Mouse (Mus musculus): ENCODE measurements around the gene Wwp2.
"Not testable (repeated sequence)": the region's sequence is repeated elsewhere in the genome, so short reads cannot be mapped to it uniquely, and the experiment has no call there.

Gene Wwp2

DNA sequence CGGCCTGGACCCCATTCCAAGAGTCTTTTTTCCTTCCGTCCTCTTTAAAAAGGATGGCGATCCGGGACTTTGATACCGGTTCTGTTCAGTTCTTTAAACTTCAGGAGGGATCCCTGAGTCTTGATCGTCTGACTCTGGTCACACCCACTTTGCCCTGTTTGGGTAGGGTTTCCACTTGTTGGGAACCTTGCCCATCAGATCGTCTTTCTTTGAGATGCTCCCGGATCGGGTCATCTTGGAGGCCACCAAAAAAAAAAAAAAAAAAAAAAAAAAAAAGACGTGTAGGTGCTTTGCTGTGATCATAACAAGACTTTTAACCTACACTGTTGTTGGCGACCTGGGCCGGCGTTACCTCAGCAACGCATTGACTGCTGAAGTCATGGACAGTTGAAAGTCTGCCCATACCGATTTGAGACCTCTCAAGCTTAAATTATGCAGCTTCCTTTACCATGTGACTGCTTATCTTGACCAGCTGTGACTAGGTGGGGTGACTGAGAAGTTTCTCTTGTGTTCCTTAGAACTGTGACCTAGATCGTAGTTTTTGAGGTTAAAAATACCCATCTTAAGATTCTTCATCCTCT, 766 bp downstream of the Wwp2 start:
- no peak for DNase-seq

- DNase-seq = no peak
Observed at GRCm38 (mm10) chr8:107437711-107438110, 1.5 kb downstream of the Wwp2 start.

GRCm38 (mm10) chr8:107439880-107440625, 3.9 kb downstream of the Wwp2 start:
- no peak for DNase-seq

GRCm38 (mm10) chr8:107444626-107445025, 8.5 kb downstream of the Wwp2 start:
- no peak for DNase-seq

DNA sequence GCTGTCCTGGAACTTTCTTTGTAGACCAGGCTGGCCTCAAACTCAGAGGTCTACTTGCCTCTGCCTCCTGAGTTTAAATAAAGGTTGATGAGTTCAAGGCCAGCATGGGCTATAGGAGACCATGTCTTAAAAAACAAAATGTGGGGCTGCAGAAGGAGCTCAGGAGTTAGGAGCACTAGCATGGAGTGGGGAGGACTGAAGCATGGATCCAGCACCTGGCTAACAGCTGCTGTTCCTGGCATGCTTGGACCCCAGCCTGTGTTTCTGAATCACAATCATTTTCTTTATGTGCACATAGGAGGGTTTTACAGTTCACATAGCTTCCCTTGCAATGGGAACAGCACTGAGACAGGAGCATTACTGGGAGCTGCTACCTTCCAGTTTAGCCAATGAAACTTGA, 11.5 kb downstream of the Wwp2 start:
- DNase-seq = no peak

- no peak for DNase-seq
Observed at GRCm38 (mm10) chr8:107448382-107448889, 12.3 kb downstream of the Wwp2 start.

DNA sequence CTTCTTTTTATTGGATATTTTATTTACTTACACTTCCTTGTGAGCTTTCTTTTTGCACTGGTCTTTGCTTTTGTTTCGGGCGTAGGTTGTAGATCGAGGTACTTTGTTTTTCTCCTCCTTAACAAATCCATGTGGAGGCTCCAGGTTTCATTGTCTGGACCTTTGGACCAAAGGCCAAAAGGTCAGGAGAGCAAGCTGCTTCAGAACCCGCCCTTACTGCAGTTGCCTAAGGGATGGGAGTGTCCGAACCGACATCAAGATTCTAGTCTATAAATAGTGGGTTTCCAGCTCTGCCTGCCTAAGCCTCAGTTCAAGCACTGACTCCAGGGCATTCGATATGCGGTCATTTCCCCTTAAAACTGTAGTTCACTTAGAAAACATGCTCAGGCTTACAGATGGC, 13.0 kb downstream of the Wwp2 start:
- no peak for DNase-seq

DNA sequence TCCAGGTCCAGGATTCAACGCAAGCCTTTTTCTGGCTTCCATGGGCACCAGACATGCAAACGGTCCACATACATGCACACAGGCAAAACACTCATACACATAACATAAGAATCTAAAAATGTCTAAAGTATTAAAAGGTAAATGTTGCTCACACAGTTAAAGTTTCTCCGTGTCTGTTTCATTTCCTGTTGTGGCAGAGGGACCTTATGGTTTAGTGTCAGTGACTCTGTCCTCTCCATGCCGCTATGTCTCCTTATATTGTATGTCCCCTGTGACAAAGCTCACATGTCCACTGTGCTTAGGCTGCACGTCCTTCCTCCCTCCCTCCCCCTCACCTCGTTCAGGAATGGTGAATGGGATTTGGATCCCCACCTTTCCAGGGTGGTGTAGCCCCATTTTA, 13.5 kb downstream of the Wwp2 start:
- DNase-seq = no peak

GRCm38 (mm10) chr8:107451414-107452066, 15.4 kb downstream of the Wwp2 start:
- no peak for DNase-seq

DNA sequence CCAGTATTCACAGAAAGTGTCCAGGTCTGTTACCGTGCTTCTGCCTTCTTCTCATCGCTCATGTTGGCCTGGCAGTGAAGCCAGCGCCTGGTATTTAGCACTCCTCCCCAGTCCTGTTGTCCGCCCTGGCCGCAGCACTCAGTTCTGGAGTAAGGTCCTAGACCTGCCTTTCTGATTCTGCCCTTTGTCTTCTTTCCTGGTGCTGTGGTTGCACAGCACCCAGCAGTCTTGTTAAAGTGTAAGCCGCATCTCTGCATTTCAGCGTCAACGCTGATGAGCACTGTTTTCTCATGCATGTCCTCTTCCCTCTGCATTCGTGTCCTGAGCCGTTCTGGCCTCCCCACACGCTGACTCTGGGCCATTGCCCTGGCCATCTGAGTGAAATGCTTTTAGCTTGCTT, 17.2 kb downstream of the Wwp2 start:
- no peak for DNase-seq

DNA sequence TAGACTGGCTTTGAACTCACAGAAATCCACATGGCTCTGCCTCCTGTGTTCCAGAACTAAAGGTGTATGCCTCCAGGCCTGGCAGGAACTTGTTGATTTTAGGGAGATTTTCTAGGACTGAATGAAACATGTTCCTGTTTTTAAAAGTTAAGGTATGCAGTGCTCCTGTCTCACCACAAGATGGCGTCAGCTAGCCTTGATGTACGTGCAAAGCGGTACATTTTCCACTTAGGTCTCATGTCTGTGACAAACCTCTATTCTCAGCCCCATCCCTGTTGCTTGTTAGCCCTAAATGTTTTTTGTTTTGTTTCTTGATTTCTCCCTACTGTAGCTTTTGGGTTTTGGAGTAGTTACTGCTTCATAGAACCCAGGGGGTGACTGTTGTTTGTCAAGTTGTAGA, 19.1 kb downstream of the Wwp2 start:
- peak in 1 of 2 experiments; percentile 30 for DNase-seq

DNA sequence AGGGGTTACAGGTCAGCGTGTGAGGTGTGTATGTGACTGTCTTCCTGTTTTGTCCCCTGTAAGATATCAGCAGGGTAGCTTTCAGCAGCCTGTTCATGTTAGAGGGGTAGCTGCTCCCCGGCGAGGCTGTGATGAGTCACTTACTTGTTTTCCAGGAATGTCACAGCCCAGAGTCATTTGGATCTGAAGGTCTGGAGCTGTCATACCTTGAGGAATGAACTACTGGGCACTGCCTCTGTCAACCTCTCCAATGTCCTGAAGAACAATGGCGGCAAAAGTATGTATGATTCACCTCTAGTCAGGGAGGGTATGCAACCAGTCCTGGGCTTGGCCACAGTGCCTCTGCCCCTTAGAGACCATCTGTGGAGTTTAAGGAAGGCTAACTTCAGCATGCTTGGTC, 21.6 kb downstream of the Wwp2 start:
- DNase-seq = no peak

DNA sequence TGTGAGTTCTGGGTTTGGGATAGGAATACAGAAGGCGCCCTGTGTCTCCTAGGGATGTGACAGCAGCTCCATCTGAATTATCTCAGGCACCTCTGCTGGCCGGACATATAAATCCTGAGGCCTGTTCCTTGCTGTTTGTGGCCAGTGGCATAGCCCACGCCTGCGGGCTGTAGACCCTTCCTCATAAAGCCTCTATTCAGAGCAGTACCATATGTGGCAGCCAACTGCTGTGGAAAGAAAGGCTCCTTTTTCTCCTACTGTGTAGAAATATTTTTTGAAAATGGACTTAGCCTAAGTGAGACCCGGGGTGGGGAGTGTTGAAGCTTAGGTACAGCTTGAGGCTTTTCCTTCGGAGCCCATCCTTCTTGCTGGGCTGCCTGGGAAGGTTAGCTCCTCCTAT, 22.1 kb downstream of the Wwp2 start:
- no peak for DNase-seq

DNA sequence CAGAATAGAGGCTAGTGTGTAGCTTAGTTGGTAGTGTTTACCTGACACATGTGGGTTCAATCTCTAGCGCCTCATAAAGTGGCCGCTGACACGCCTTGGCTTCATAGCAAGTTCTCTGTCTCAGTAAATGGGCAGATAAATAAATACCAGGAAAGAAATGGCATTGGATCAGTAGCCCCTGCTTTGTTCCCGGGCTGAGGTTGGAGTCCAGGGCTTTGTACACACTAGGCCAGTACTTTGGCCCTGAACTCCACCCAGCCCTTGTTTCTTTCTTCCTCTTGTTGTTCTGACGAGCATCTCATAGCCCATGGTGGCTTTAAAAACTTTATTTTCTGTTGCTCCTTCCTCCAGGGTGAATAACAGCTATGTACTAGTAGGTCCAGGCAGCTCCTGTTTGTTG, 26.3 kb downstream of the Wwp2 start:
- no peak for DNase-seq

GRCm38 (mm10) chr8:107465332-107465990, 29.3 kb downstream of the Wwp2 start:
- no peak for DNase-seq

- no peak for DNase-seq
Observed at GRCm38 (mm10) chr8:107466642-107467041, 30.5 kb downstream of the Wwp2 start.

DNA sequence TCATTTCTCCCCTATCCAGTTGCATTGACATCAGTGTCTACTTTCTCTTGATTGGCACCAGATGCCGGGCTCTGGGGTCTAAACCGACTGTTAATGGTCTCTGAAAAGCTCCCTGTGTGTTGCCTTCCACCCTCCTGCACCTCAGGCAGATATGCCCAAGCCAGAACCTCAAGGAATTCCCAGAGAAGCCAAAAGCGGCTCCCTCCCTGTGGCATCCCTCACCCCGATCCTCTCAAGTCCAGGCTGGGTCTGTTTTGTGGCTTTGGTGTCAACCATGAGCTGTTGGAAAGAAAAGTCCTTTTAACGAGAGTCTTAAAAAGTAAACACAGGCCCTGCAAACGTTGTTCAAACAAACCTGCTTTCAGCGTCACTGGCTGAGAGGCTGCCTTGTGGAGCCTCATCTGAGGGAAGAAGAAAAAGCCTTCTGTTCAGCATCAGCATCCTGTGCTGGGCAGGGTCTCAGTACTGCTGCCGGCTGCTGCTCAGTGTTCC, 32.7 kb downstream of the Wwp2 start:
- DNase-seq = no peak

- DNase-seq = no peak
Observed at GRCm38 (mm10) chr8:107470302-107470701, 34.1 kb downstream of the Wwp2 start.

GRCm38 (mm10) chr8:107472403-107473100, 36.4 kb downstream of the Wwp2 start:
- no peak for DNase-seq

DNA sequence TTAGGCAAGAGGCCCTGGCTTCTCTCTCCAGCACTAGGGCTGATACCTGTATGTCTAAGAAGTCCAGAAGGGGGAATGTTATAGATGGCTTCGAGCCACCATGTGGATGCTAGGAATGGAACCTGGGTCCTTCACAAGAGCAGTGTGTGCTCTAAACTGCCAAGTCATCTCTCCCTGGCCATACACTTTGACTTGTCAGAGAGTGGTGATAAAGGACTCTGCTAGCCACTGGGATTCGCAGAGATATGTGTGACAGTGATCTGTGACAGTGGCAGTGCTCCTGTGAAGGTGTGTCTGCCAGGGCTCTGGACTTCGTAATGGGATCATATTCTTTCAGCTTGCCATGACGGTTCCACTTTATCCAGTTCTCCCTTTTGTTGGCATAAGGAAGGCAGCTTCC, 37.2 kb downstream of the Wwp2 start:
- DNase-seq = no peak

DNA sequence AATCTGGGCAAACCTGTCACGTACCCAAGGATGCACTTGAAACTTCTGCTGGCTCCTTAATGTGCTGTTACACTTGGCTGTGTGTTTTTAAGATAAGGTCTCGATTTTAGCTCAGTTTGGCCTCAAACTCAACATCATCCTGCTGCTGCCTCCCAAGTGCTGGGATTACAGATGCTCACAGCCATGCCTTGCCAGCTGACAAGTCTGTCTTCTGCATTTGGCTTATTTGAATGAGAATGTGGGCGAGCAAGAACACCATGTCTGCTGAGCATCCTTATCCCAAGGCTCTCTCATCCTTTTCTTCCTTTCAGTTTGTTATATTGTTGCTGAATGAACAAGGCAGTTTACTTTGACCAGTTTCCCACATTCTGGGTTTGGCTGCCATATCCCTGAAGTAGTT, 39.4 kb downstream of the Wwp2 start:
- no peak for DNase-seq

GRCm38 (mm10) chr8:107476786-107477185, 40.6 kb downstream of the Wwp2 start:
- DNase-seq = not testable (repeated sequence)

DNA sequence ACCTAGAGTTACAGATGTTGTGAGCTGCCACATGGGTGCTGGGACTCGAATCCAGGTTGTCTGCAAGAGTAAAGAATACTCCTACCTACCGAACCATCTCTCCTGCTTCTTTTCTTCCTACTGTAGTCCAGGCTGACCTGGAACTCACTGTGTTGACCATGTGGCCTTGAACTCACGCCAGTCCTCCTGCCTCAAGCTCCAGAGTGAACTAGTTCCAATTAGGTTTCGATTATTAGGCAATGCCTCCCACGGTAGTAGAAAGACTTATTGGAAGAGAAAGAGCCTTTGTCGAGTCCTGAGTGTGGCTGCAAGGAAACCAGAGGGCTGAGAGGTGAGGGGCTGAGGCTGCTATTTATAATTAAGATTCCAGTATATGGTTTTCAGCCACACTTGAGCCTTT, 42.6 kb downstream of the Wwp2 start:
- no peak for DNase-seq

Data from spleen, adult 18-20 months (tissue).